Mouse (Mus musculus) small intestine, adult 2 months (tissue): Measurements from ENCODE around the gene Adgrl4. TPM values are rescaled to one million over a fixed set of nuclear protein-coding genes. Genes with fewer than 3 reads are reported as not detected.
A peak's percentile ranks its signal among the peaks of the same experiment; 100 is the strongest.

Experiments
- H3K27ac ChIP-seq: fragments of 200-500 bp; 2 replicates; pipeline ENCODE4 v1.5.1; 2012; ENCODE audit warnings: low read depth, low read length, control low read depth, inconsistent platforms; ENCODE audit not compliant: insufficient read depth
- H3K27me3 ChIP-seq: fragments of 200-500 bp; 2 replicates; pipeline ENCODE4 v1.6.1; 2012; ENCODE audit warnings: mild to moderate bottlenecking, moderate library complexity, low read length, inconsistent platforms; ENCODE audit not compliant: control insufficient read depth, insufficient read depth
- H3K36me3 ChIP-seq: fragments of 200-500 bp; 2 replicates; pipeline ENCODE4 v1.6.1; 2012; ENCODE audit warnings: mild to moderate bottlenecking, low read length, control low read depth, inconsistent platforms; ENCODE audit not compliant: control insufficient read depth, insufficient read depth
- H3K4me1 ChIP-seq: fragments of 200-500 bp; 2 replicates; pipeline ENCODE4 v1.6.1; 2012; ENCODE audit warnings: low read length, inconsistent platforms, mixed read lengths; ENCODE audit not compliant: control insufficient read depth, insufficient read depth, insufficient read length
- H3K4me3 ChIP-seq: fragments of 200-500 bp; 2 replicates; pipeline ENCODE4 v1.5.1; 2012; ENCODE audit warnings: low read depth, mild to moderate bottlenecking, control low read depth, inconsistent platforms, low read length, moderate library complexity
- CTCF ChIP-seq: fragments of 200-500 bp; IDR thresholded peaks from 2 replicates; pipeline ENCODE4 v1.5.1; 2012; ENCODE audit warnings: low read depth, mild to moderate bottlenecking, control low read depth, inconsistent platforms, low read length, moderate library complexity, mixed read lengths; ENCODE audit not compliant: insufficient replicate concordance, insufficient read length; ENCODE audit errors: extremely low read depth
- POLR2A ChIP-seq: fragments of 200-500 bp; IDR thresholded peaks from 2 replicates; pipeline ENCODE4 v1.6.1; 2012; ENCODE audit warnings: low read depth, mild to moderate bottlenecking, control low read depth, inconsistent platforms, low read length, moderate library complexity
- WGBS: fragments of 180-500 bp; shearing (Covaris S2); methylation state at CpG from one replicate; pipeline ENCODE4 v1.1.7; 2018; 5-methylcytosine and 5-hydroxymethylcytosine counted together
- polyA plus RNA-seq: library from polyadenylated mRNA; depleted of rRNA; stranded (reverse); fragments of >200 nt; gene quantifications from 2 replicates; pipeline ENCODE4 v1.2.3, GENCODE M21; 2012

Gene Adgrl4
- polyA plus RNA-seq, 1 experiment, result 1.6 TPM

GRCm38 (mm10) chr3:151417688-151418572, 19.8 kb upstream of the Adgrl4 start:
- 38% methylated on average over 12 of the region's 12 CpGs for WGBS
- H3K27ac ChIP-seq, result no peak overlapping the region

GRCm38 (mm10) chr3:151424326-151425207, 13.1 kb upstream of the Adgrl4 start:
- no peak for TF ChIP-seq POLR2A
- no peak for TF ChIP-seq CTCF
- Histone ChIP-seq H3K27me3 (no peaks in the 10 kb centered on the region), H3K4me1 (no peaks in the 10 kb centered on the region), H3K27ac (peak overlapping the region; percentile 74), H3K4me3 (no peak overlapping the region), H3K36me3 (no peaks in the 10 kb centered on the region)
- WGBS, result 66% methylated on average over 9 of the region's 9 CpGs

More at GRCm38 (mm10) chr3:151417688-151418572, 19.8 kb upstream of the Adgrl4 start:
- Histone ChIP-seq H3K4me3 (no peak overlapping the region), H3K36me3 (no peaks in the 10 kb centered on the region), H3K27me3 (no peaks in the 10 kb centered on the region), H3K4me1 (no peaks in the 10 kb centered on the region)
- TF ChIP-seq POLR2A (no peak), CTCF (no peak)

- TF ChIP-seq POLR2A (no peak), CTCF (no peak)
- no peaks in the 10 kb centered on the region for H3K27me3 ChIP-seq
- WGBS, result 82% methylated on average over 3 of the region's 3 CpGs
- H3K4me3 ChIP-seq, result no peak overlapping the region
- H3K27ac ChIP-seq, result no peak overlapping the region
- no peaks in the 10 kb centered on the region for H3K36me3 ChIP-seq
- H3K4me1 ChIP-seq, result no peaks in the 10 kb centered on the region
These were observed 7.6 kb upstream of the Adgrl4 start for GRCm38 (mm10) chr3:151430106-151430505.

- Histone ChIP-seq H3K4me3 (no peak overlapping the region), H3K27ac (no peak overlapping the region), H3K27me3 (no peaks in the 10 kb centered on the region), H3K36me3 (no peaks in the 10 kb centered on the region), H3K4me1 (no peaks in the 10 kb centered on the region)
- 60% methylated on average over 2 of the region's 2 CpGs for WGBS
- no peak for TF ChIP-seq POLR2A
- no peak for TF ChIP-seq CTCF
These were observed 6.2 kb upstream of the Adgrl4 start for GRCm38 (mm10) chr3:151431507-151431906.

GRCm38 (mm10) chr3:151438364-151438763, 677 bp downstream of the Adgrl4 start:
- TF ChIP-seq CTCF (no peak), POLR2A (no peak)

GRCm38 (mm10) chr3:151439976-151440375, 2.3 kb downstream of the Adgrl4 start:
- Histone ChIP-seq H3K4me3 (no peak overlapping the region), H3K27ac (no peak overlapping the region), H3K27me3 (no peaks in the 10 kb centered on the region), H3K4me1 (no peaks in the 10 kb centered on the region), H3K36me3 (no peaks in the 10 kb centered on the region)
- TF ChIP-seq POLR2A, result no peak
- no peak for TF ChIP-seq CTCF
- 48% methylated on average over 2 of the region's 2 CpGs for WGBS

More at GRCm38 (mm10) chr3:151438364-151438763, 677 bp downstream of the Adgrl4 start:
- Histone ChIP-seq H3K27me3 (no peaks in the 10 kb centered on the region), H3K4me1 (no peaks in the 10 kb centered on the region), H3K4me3 (no peak overlapping the region), H3K36me3 (no peaks in the 10 kb centered on the region), H3K27ac (no peak overlapping the region)
- 59% methylated on average over 5 of the region's 5 CpGs for WGBS

- Histone ChIP-seq H3K4me3 (no peak overlapping the region), H3K4me1 (no peaks in the 10 kb centered on the region), H3K27me3 (no peaks in the 10 kb centered on the region), H3K36me3 (no peaks in the 10 kb centered on the region), H3K27ac (no peak overlapping the region)
- no peak for TF ChIP-seq CTCF
- no peak for TF ChIP-seq POLR2A
- 74% methylated on average over 2 of the region's 2 CpGs for WGBS
These were observed 4.3 kb downstream of the Adgrl4 start for GRCm38 (mm10) chr3:151442026-151442425.
